ENCODE assay signal across 8 mouse cellular contexts in genomic region chr9:21213617-21214190, GRCm38 (mm10). TPM values are rescaled to one million over a fixed set of nuclear protein-coding genes. Genes with fewer than 3 reads are reported as not detected.
DNase-seq lines count a peak whose midpoint lies in the region; TF ChIP-seq lines count a peak whose summit lies in the region.
"Had no signal": no experiment of that assay in that cellular context is flagged by ENCODE, and none has a peak within 500 bp of the region (broad histone marks: within the 10 kb centered on the region; RNA-seq: fewer than 3 reads in every experiment).

No protein-coding gene starts in this region.

- peaks cover 4% of the 10 kb centered on the region; the same call in 1 of the 2 replicates for H3K27me3 ChIP-seq in E14TG2a.4 (ENCODE audit: insufficient read depth, low read length)
- peaks cover 12% of the 10 kb centered on the region; the same call in 1 of the 2 replicates for H3K27me3 ChIP-seq in limb, embryonic 10.5 days (ENCODE audit: low read depth, poor library complexity, severe bottlenecking)
- H3K27me3 ChIP-seq: liver, embryonic 13.5 days had no signal

- H3K27ac ChIP-seq in limb, embryonic 10.5 days, result no peak overlapping the region
- H3K27ac ChIP-seq: liver, embryonic 13.5 days had no signal

- H3K4me3 ChIP-seq in E14TG2a.4 (replicated peaks; ENCODE audit: low read length), result no peak overlapping the region
- no peak overlapping the region for H3K4me3 ChIP-seq in limb, embryonic 10.5 days
- H3K4me3 ChIP-seq: liver, embryonic 13.5 days had no signal

- peaks cover 50% of the 10 kb centered on the region for H3K4me1 ChIP-seq in E14TG2a.4 (replicated peaks; ENCODE audit: low read depth, low read length)
- peaks cover 13% of the 10 kb centered on the region for H3K4me1 ChIP-seq in limb, embryonic 10.5 days

- peak; percentile 92 for TF ChIP-seq CTCF in E14TG2a.4 (conservative IDR thresholded peaks at IDR 0.05; ENCODE audit: low read length)

- peaks cover 11% of the 10 kb centered on the region for H3K36me3 ChIP-seq in E14TG2a.4 (ENCODE audit: insufficient read depth, low read length)
- H3K36me3 ChIP-seq in limb, embryonic 10.5 days, result no peaks in the 10 kb centered on the region

- H3K9me3 ChIP-seq in E14TG2a.4 (ENCODE audit: low read length), result no peaks in the 10 kb centered on the region
- H3K9me3 ChIP-seq in limb, embryonic 10.5 days (replicated peaks), result no peaks in the 10 kb centered on the region
- H3K9me3 ChIP-seq: liver, embryonic 13.5 days had no signal

- intact Hi-C loops in heart, postnatal 14 days (cut with DNase I), result loop anchor here (5.0 kb wide), 1 partner anchor 61 kb away; no protein-coding TSS in a partner anchor

- WGBS in limb, embryonic 10.5 days, result 42% methylated on average over 7 of the region's 7 CpGs

- peak; percentile 51 to 56 for DNase-seq in kidney, postnatal 4 days
- no peak for DNase-seq in kidney, adult 18-20 months
- DNase-seq in adipocyte (ENCODE audit: low spot score), result peak; percentile 18
- peak; percentile 69 for DNase-seq in limb, embryonic 10.5 days (ENCODE audit: low spot score)
- no peak for DNase-seq in adrenal gland, postnatal 36 days
- no peak for DNase-seq in heart, postnatal 14 days
- DNase-seq: liver, embryonic 13.5 days had no signal

RNA-seq across cellular contexts. Expression of gene Keap1, which starts 25.5 kb away (rescaled TPM):
- polyA plus RNA-seq in limb, embryonic 10.5 days (2016; fragmentation: Nextera tagmentation; extraction: Ambion mirVana), result 50.4 and 61.7 TPM in 2 replicates
- total RNA-seq in adrenal gland, postnatal 36 days (2021), result 10 to 100 TPM; 45.8 to 46.0 TPM
- 10 to 100 TPM; 38.6 to 40.8 TPM for total RNA-seq in heart, postnatal 14 days (2021)

RNA-seq across cellular contexts. Expression of gene S1pr5, which starts 34.5 kb away (rescaled TPM):
- 0.15 and 0.33 TPM in 2 replicates for polyA plus RNA-seq in limb, embryonic 10.5 days (2016; fragmentation: Nextera tagmentation; extraction: Ambion mirVana)
- under 1 TPM in 1 of 2 experiments, not detected in 1; 0.99 TPM for total RNA-seq in adrenal gland, postnatal 36 days (2021)
- under 1 TPM; 0.27 to 0.45 TPM for total RNA-seq in heart, postnatal 14 days (2021)

RNA-seq across cellular contexts. Expression of gene Pde4a, which starts 48.2 kb away (rescaled TPM):
- 3.6 and 4.5 TPM in 2 replicates for polyA plus RNA-seq in limb, embryonic 10.5 days (2016; fragmentation: Nextera tagmentation; extraction: Ambion mirVana)
- 10 to 100 TPM in 1 of 2 experiments, 1 to 10 TPM in 1; 8.6 to 10.6 TPM for total RNA-seq in adrenal gland, postnatal 36 days (2021)
- total RNA-seq in heart, postnatal 14 days (2021), result 10 to 100 TPM; 36.7 to 37.5 TPM

RNA-seq across cellular contexts. Expression of gene Atg4d, which starts 51.4 kb away (rescaled TPM):
- polyA plus RNA-seq in limb, embryonic 10.5 days (2016; fragmentation: Nextera tagmentation; extraction: Ambion mirVana), result 38.5 and 41.3 TPM in 2 replicates
- 10 to 100 TPM; 39.1 to 39.5 TPM for total RNA-seq in adrenal gland, postnatal 36 days (2021)
- 10 to 100 TPM; 73.3 to 85.0 TPM for total RNA-seq in heart, postnatal 14 days (2021)

Comparison
In these comparisons a context has a peak if more than half of its experiments do, and no peak if none do; other contexts are left out.
1. DNase-seq: peak in kidney, postnatal 4 days (2 of 2), adipocyte (single experiment) and limb, embryonic 10.5 days (single experiment); none in kidney, adult 18-20 months (single experiment), adrenal gland, postnatal 36 days (0 of 2) and heart, postnatal 14 days (0 of 2).